Mouse (Mus musculus): ENCODE measurements at regions not wholly inside any gene's neighbourhood (a gene's known extent, or its start where the extent isn't known, plus 50 kb on each side); places are given as distances from the start of the nearest gene placed in this dataset.
"Not testable (repeated sequence)": the region's sequence is repeated elsewhere in the genome, so short reads cannot be mapped to it uniquely, and the experiment has no call there.

GRCm38 (mm10) chr8:20495542-20495941, 119.2 kb upstream of the Gm21119 start:
- not testable (repeated sequence) for DNase-seq (ENCODE audit: low spot score in 2 of 2)

DNA sequence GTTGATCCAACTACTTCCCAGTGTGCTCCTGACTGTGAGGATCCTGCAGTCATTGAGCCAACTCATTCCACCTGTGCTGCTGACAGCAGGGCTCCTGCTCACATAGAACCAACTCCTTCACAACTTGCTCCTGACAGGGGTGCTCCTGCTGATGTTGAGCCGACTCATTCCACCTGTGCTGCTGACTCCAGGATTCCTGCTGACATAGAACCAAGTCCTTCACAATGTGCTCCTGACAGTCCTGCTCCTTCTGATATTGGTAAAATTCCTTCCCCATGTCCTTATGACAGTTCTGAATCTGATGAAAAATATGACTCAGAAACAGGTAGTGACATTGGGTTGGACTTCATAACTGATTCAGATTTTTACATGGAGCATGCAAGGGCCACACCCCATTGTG, 100.8 kb upstream of the Gm21119 start:
- DNase-seq (ENCODE audit: low spot score in 2 of 2), result not testable (repeated sequence)

GRCm38 (mm10) chr8:20516324-20516830, 98.3 kb upstream of the Gm21119 start:
- DNase-seq (ENCODE audit: low spot score in 2 of 2), result not testable (repeated sequence)

DNA sequence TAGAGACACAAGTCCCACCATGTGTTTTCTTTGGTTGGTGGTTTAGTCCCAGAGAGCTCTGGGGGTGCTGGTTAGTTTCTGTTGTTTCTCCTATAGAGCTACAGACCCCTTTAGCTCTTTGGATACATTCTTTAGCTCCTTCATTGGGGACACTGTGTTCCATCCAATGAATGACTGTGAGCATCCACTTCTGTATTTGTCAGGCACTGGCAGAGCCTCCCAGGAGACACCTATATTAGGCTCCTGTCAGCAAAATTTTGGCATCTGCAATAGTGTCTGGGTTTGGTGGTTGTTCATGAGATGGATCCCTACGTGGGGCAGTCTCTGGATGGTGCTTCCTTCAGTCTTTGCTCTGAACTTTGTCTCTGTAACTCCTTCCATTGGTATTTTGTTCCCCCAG, 97.2 kb upstream of the Gm21119 start:
- not testable (repeated sequence) for DNase-seq (ENCODE audit: low spot score in 2 of 2)

DNA sequence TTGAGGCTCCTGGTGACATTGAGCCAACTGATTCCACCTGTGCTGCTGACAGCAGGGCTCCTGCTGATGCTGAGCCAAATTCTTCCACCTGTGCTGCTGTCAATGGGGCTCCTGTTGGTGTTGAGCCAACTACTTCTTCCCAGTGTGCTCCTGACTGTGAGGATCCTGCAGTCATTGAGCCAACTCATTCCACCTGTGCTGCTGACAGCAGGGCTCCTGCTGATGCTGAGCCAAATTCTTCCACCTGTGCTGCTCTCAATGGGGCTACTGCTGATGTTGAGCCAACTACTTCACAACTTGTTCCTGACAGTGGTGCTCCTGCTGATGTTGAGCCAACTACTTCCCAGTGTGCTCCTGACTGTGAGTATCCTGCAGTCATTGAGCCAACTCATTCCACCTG, 90.2 kb upstream of the Gm21119 start:
- DNase-seq (ENCODE audit: low spot score in 2 of 2), result not testable (repeated sequence)

DNA sequence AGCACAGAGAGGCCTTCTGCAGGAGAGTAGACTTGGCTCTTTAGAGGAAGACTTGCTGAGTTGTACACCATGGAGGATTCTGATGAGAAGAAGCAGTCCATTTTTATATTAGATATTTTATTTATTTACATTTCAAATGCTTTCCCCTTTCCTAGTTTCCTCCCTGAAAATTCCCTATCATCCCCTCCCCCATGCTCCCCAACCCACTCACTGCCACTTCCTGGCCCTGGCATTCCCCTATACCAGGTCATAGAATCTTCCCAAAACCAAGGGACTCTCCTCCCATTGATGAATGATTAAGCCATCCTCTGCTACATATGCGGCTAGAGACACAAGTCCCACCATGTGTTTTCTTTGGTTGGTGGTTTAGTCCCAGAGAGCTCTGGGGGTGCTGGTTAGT, 85.7 kb upstream of the Gm21119 start:
- DNase-seq (ENCODE audit: low spot score in 2 of 2), result not testable (repeated sequence)

DNA sequence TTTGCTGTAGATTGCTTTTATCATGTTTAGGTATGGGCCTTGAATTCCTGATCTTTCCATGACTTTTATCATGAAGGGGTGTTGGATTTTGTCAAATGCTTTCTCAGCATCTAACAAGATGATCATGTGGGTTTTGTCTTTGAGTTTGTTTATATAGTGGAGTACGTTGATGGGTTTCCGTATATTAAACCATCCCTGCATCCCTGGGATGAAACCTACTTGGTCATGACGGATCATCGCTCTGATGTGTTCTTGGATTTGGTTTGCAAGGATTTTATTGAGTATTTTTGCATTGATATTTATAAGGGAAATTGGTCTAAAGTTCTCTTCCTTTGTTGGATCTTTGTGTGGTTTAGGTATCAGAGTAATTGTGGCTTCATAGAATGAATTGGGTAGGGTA, 75.7 kb upstream of the Gm21119 start:
- not testable (repeated sequence) for DNase-seq (ENCODE audit: low spot score in 2 of 2)

DNA sequence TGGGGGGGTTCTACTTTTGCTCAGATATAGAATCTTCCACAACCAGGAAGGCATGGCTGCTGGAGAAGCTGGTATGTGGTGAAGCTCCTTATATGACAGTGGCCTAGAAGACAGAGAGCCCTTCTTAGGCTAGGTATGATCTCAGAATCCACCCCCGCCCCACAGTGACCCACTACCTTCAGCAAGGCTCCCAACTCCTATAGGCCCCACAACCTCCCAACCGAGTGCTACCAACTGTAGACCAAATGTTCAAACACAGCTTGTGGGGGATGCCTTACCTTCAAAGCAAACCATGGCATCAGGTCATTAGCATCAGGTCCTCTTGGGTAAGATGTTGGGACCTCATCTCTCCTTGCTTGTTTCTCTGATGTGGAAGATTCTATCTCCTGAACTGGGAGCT, 70.6 kb upstream of the Gm21119 start:
- DNase-seq (ENCODE audit: low spot score in 2 of 2), result peak in 1 of 2 experiments; percentile 2

DNA sequence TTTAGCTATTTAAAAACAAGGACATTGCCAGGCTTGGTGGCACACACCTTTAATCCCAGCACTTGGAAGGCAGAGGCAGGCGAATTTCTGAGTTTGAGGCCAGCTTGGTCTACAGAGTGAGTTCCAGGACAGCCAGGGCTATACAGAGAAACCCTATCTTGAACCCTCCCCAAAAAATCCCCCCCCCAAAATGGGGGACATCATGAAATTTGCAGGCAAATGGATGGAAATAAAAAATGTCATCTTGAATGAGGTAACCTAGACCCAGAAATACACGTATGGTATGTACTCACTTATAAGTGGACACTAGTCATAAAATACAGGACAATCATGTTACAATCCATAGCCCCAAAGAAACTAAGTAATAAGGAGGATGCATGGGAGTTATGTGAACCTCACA, 69.4 kb upstream of the Gm21119 start:
- DNase-seq (ENCODE audit: low spot score in 2 of 2), result peak in 1 of 2 experiments; percentile 2

GRCm38 (mm10) chr8:20546401-20546800, 68.3 kb upstream of the Gm21119 start:
- DNase-seq (ENCODE audit: low spot score in 2 of 2), result peak in 1 of 2 experiments; percentile 2

- DNase-seq (ENCODE audit: low spot score in 2 of 2), result peak; percentile 93 to 94
These were observed 64.5 kb upstream of the Gm21119 start for GRCm38 (mm10) chr8:20550054-20550778.

DNA sequence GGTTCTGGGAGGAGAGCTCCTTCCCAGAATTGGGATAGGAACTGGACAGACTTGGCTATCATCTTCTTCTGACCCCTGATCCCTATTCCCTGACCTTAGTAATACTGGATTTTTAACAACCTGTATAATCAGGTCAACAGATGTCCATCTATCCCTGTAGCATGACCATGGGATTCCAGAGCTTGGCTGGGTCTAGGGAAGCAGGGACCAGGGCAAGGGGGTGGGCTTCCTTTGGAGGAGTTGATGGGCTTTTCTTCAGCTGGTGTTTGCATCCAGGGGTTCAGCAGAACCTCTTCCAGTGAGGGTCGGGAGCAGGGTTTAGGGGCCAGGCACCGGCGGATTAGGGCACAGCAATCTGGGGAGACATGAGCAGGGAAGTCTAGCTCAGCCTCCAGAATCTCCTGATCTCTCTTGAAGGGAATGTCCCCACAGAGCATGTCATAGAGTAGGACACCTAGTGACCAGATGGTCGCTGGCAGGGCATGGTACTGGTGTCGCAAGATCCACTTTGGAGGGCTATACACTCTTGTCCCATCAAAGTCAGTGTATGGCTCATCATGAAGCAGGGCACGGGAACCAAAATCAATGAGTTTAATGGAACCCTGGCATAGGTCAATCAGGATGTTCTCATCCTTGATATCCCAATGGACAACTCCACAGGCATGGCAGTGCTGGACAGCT, 58.1 kb upstream of the Gm21119 start:
- DNase-seq (ENCODE audit: low spot score in 2 of 2), result not testable (repeated sequence)

DNA sequence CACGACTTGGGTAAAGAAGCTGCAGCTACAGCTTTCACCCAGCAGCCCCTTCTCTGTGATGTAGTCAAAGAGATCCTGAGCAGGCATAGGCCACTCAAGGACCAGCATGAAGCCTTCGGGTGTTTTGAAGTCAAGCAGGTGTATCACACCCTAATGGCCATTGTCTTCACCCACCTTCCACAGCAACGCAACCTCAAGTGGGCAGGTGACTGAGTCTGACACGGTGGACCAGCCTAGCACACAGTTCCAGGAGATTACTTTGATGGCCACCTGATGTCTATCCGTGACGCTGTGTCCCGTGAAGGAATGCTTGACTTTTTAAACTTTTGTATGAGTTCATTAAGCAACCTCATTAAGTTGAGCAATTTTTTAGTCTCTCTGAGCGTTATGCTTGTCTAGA, 57.5 kb upstream of the Gm21119 start:
- DNase-seq (ENCODE audit: low spot score in 2 of 2), result not testable (repeated sequence)

- peak in 1 of 2 experiments; percentile 10 for DNase-seq (ENCODE audit: low spot score in 2 of 2)
These were observed 57.1 kb upstream of the Gm21119 start for GRCm38 (mm10) chr8:20557609-20558008.

Data from gastrocnemius, adult 8-10 months (tissue).